Mouse (Mus musculus) midbrain, embryonic 13.5 days (tissue): ENCODE results near the gene Mnt. TPM values are rescaled to one million over a fixed set of nuclear protein-coding genes. Genes with fewer than 3 reads are reported as not detected.

ENCODE experiments used
- ATAC-seq: fragments of 200-750 bp; cut with Nextera tagmentation; 2 replicates; pipeline ENCODE4 v1.8.0; 2017; ENCODE audit warnings: mild to moderate bottlenecking, moderate TSS enrichment, moderate library complexity
- H3K27ac ChIP-seq: fragments of 300-500 bp; sonication (generic); 2 replicates; pipeline ENCODE4 v1.5.1; 2015; ENCODE audit warnings: inconsistent platforms, mild to moderate bottlenecking, moderate library complexity
- H3K27me3 ChIP-seq: fragments of 300-500 bp; sonication (generic); 2 replicates; pipeline ENCODE4 v1.6.1; 2015; ENCODE audit warnings: mild to moderate bottlenecking, inconsistent platforms
- H3K36me3 ChIP-seq: fragments of 300-500 bp; sonication (generic); 2 replicates; pipeline ENCODE4 v1.6.1; 2015; ENCODE audit warnings: mild to moderate bottlenecking, inconsistent platforms
- H3K4me1 ChIP-seq: fragments of 300-500 bp; sonication (generic); replicated peaks from 2 replicates; pipeline ENCODE4 v1.6.1; 2015; ENCODE audit warnings: inconsistent platforms
- H3K4me2 ChIP-seq: fragments of 300-500 bp; sonication (generic); replicated peaks from 2 replicates; pipeline ENCODE4 v1.6.1; 2015; ENCODE audit warnings: moderate library complexity, mild to moderate bottlenecking, inconsistent platforms
- H3K4me3 ChIP-seq: fragments of 300-500 bp; sonication (generic); replicated peaks from 2 replicates; pipeline ENCODE4 v1.5.1; 2015; ENCODE audit warnings: mild to moderate bottlenecking, inconsistent platforms
- H3K9ac ChIP-seq: fragments of 300-500 bp; sonication (generic); replicated peaks from 2 replicates; pipeline ENCODE4 v1.6.1; 2015; ENCODE audit warnings: mild to moderate bottlenecking, inconsistent platforms
- H3K9me3 ChIP-seq: fragments of 300-500 bp; sonication (generic); 2 replicates; pipeline ENCODE4 v1.6.1; 2016; ENCODE audit warnings: mild to moderate bottlenecking, inconsistent platforms
- WGBS: fragments of 180-500 bp; shearing (Covaris S2); methylation state at CpG from one replicate; pipeline ENCODE4 v1.1.7; 2015; 5-methylcytosine and 5-hydroxymethylcytosine counted together
- polyA plus RNA-seq: library from polyadenylated mRNA; unstranded; fragments of >200 nt; fragmentation: Nextera tagmentation; extraction: Ambion mirVana; gene quantifications from 2 replicates; pipeline ENCODE4 v1.2.1, GENCODE M21; 2015

Gene Mnt
- polyA plus RNA-seq, 1 experiment from 2014 or later, result 9.1 TPM

DNA sequence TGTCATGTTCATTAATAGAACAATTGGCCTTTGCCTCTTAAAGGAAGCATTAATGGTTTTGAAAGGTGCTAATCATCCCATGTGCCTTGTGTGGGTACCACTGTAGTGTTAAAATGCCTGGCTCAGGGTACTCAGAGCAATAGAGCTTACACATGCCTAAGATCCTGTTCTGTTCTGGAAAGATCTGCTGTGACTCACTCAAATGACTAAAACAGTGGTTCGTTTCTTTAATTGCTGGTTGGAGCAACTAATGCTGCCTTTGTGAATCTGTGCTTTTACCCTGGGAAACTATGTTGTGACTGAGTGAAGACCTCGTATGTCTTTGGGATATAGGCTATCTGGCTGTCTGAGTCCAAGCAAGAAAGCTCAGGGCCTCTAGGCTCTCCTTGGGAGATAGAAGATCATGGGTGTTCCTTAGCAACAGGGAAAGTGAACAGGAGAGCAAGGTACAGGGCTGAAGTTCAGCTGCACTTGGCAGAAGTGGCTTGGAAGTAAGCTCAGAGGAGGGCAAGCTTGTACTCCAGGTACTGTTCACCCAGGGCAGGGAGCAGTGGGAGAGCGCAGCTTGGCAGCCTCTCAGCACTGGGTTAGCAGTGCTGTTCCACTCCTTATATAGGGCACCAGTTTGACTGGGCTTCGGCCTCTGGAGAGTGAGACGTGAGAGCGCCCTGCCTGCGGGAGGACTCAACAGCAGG, 7.8 kb upstream of the Mnt start:
- Histone ChIP-seq H3K4me2 (no peak overlapping the region), H3K27me3 (no peaks in the 10 kb centered on the region), H3K9ac (no peak overlapping the region), H3K9me3 (no peaks in the 10 kb centered on the region), H3K36me3 (peaks cover 20% of the 10 kb centered on the region), H3K27ac (no peak overlapping the region), H3K4me1 (no peaks in the 10 kb centered on the region), H3K4me3 (no peak overlapping the region)
- WGBS, result 84% methylated on average over 7 of the region's 7 CpGs
- no peak for ATAC-seq

- no peaks in the 10 kb centered on the region for H3K9me3 ChIP-seq
- no peak overlapping the region for H3K9ac ChIP-seq
- H3K27me3 ChIP-seq, result no peaks in the 10 kb centered on the region
- no peak overlapping the region for H3K27ac ChIP-seq
- peaks cover 7% of the 10 kb centered on the region; the same call in 1 of the 2 replicates for H3K36me3 ChIP-seq
- ATAC-seq, result no peak
- no peak overlapping the region for H3K4me2 ChIP-seq
- WGBS, result 76% methylated on average over 7 of the region's 7 CpGs
- no peak overlapping the region for H3K4me3 ChIP-seq
- H3K4me1 ChIP-seq, result peaks cover 13% of the 10 kb centered on the region
Observed at GRCm38 (mm10) chr11:74826151-74826550, 4.6 kb upstream of the Mnt start.

GRCm38 (mm10) chr11:74826702-74827101, 4.0 kb upstream of the Mnt start:
- WGBS, result 95% methylated on average over 5 of the region's 5 CpGs
- Histone ChIP-seq H3K4me1 (peaks cover 13% of the 10 kb centered on the region), H3K36me3 (peaks cover 7% of the 10 kb centered on the region; the same call in 1 of the 2 replicates), H3K9me3 (no peaks in the 10 kb centered on the region), H3K4me2 (no peak overlapping the region), H3K27me3 (no peaks in the 10 kb centered on the region), H3K9ac (no peak overlapping the region), H3K4me3 (no peak overlapping the region), H3K27ac (no peak overlapping the region)
- no peak for ATAC-seq

GRCm38 (mm10) chr11:74827791-74828403, 2.8 kb upstream of the Mnt start:
- H3K4me3 ChIP-seq, result no peak overlapping the region
- no peak for ATAC-seq
- H3K4me1 ChIP-seq, result peaks cover 18% of the 10 kb centered on the region
- peaks cover 7% of the 10 kb centered on the region; the same call in 1 of the 2 replicates for H3K36me3 ChIP-seq
- 78% methylated on average over 7 of the region's 7 CpGs for WGBS
- H3K4me2 ChIP-seq, result no peak overlapping the region
- no peak overlapping the region for H3K27ac ChIP-seq
- no peaks in the 10 kb centered on the region for H3K9me3 ChIP-seq
- H3K27me3 ChIP-seq, result no peaks in the 10 kb centered on the region
- no peak overlapping the region for H3K9ac ChIP-seq

- H3K27ac ChIP-seq, result no peak overlapping the region
- H3K27me3 ChIP-seq, result no peaks in the 10 kb centered on the region
- ATAC-seq, result no peak
- 25% methylated on average over 2 of the region's 2 CpGs for WGBS
- H3K4me1 ChIP-seq, result peaks cover 24% of the 10 kb centered on the region
- no peaks in the 10 kb centered on the region for H3K9me3 ChIP-seq
- no peak overlapping the region for H3K4me3 ChIP-seq
- H3K9ac ChIP-seq, result no peak overlapping the region
- H3K36me3 ChIP-seq, result peaks cover 7% of the 10 kb centered on the region; the same call in 1 of the 2 replicates
- H3K4me2 ChIP-seq, result peak overlapping the region; percentile 88; the same call in 1 of the 2 replicates
Observed at GRCm38 (mm10) chr11:74828404-74828931, 2.3 kb upstream of the Mnt start.

GRCm38 (mm10) chr11:74828965-74829550, 1.7 kb upstream of the Mnt start:
- ATAC-seq, result no peak
- Histone ChIP-seq H3K27ac (peak overlapping the region; percentile 95; the same call in 1 of the 2 replicates), H3K9me3 (no peaks in the 10 kb centered on the region), H3K4me3 (peak overlapping the region; percentile 97), H3K4me1 (peaks cover 30% of the 10 kb centered on the region), H3K36me3 (peaks cover 7% of the 10 kb centered on the region; the same call in 1 of the 2 replicates), H3K27me3 (no peaks in the 10 kb centered on the region), H3K9ac (peak overlapping the region; percentile 54), H3K4me2 (peak overlapping the region; percentile 88)
- 15% methylated on average over 11 of the region's 11 CpGs for WGBS

- Histone ChIP-seq H3K4me2 (peak overlapping the region; percentile 88), H3K4me1 (peaks cover 37% of the 10 kb centered on the region), H3K4me3 (peak overlapping the region; percentile 97), H3K27ac (peak overlapping the region; percentile 95), H3K36me3 (peaks cover 3% of the 10 kb centered on the region; the same call in 1 of the 2 replicates), H3K9ac (peak overlapping the region; percentile 54), H3K9me3 (no peaks in the 10 kb centered on the region), H3K27me3 (no peaks in the 10 kb centered on the region)
- WGBS, result under 1% methylated on average over 20 of the region's 20 CpGs
- ATAC-seq, result peak; percentile 55
Observed at GRCm38 (mm10) chr11:74829812-74830211, 908 bp upstream of the Mnt start.

GRCm38 (mm10) chr11:74831191-74831605, 478 bp downstream of the Mnt start:
- peaks cover 48% of the 10 kb centered on the region for H3K4me1 ChIP-seq
- H3K27ac ChIP-seq, result peak overlapping the region; percentile 95
- WGBS, result under 1% methylated on average over 35 of the region's 35 CpGs
- peak overlapping the region; percentile 88 for H3K4me2 ChIP-seq
- H3K36me3 ChIP-seq, result no peaks in the 10 kb centered on the region; the same call in 1 of the 2 replicates
- ATAC-seq, result peak; percentile 2; the same call in 1 of the 2 replicates
- peak overlapping the region; percentile 97 for H3K4me3 ChIP-seq
- H3K27me3 ChIP-seq, result no peaks in the 10 kb centered on the region
- H3K9ac ChIP-seq, result peak overlapping the region; percentile 95
- no peaks in the 10 kb centered on the region for H3K9me3 ChIP-seq

DNA sequence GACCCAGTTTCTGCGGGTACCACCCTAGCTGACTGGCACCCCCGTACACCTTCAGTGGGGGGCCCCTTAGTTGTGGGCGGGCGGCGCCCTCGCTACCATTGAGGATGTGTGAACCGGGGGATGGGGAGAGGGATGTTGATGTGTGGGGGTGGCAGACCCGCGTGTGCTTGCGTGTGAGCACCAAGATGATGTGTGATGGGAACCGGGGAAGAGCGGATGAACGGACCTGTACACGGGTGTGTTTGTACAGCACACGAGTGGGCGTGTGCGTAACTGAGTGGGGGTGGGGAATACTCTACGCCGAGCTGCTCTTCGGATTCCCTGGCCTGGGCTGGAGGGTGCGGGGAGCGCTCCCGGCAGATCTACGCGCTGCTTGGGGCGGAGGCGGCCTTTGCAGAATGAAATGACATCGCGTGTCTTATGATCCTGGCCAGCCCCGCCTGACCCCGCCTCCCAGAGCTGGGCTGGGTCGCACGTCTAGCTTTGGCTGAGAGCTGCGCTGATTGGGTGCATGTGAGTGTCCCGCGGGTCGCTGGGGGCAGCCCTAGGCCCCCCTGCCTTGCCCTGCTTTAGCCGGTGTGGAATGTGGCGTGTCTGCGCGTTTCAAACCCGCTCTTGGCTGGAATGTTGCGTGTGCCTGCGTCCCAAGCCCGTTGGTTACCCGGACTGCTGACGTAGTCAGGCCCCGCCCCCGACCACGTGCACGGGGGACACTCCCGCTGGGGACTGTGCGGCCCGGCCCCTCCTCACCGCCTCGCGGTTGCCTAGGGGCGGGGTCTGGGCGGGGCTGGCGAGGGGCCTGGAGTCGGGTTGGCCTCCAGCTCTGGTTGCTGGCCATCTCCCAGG, 1.1 kb downstream of the Mnt start:
- H3K27me3 ChIP-seq, result 0 out of 2 replicates have a peak, but pooled peaks cover 3% of the 10 kb centered on the region
- peak overlapping the region; percentile 95 for H3K9ac ChIP-seq
- 0 out of 2 replicates have a peak, but pooled peaks cover 4% of the 10 kb centered on the region for H3K36me3 ChIP-seq
- no peaks in the 10 kb centered on the region for H3K9me3 ChIP-seq
- peak overlapping the region; percentile 95 for H3K27ac ChIP-seq
- peak; percentile 80 for ATAC-seq
- under 1% methylated on average over 60 of the region's 61 CpGs for WGBS
- peaks cover 54% of the 10 kb centered on the region for H3K4me1 ChIP-seq
- peak overlapping the region; percentile 88 for H3K4me2 ChIP-seq
- peak overlapping the region; percentile 97 for H3K4me3 ChIP-seq

DNA sequence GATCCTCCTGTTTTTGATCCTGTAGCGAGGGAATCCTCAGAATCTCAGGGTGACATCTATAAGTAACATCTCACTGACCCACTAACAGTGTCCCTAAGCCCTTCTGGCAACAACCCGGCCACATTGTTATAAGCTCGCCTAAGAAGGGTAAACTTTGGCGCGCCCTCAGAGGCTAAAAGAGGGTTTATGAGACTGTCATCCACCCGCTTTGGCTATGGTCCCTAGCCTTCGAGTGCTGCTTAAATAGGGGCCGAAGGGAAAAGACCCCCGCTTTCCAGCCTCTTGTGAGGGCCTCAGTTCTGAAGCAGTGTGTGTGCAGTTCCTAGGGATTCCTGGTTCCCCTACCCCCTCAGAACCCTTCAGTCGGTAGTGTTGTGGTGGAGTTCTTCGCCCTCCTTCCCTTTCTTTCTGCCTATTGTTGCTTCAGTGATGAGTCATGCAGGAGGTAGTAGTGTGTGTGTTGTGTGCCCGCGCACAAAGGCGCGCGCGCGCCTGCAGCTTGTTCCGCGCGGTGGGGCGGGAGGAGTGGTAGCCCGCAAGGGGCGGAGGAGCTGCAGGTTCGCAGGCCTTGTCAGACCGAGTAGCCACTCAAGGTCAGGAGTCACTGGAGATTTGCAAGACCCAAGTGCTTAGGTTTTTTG, 1.9 kb downstream of the Mnt start:
- peak overlapping the region; percentile 88 for H3K4me2 ChIP-seq
- no peak for ATAC-seq
- peak overlapping the region; percentile 95 for H3K9ac ChIP-seq
- H3K27ac ChIP-seq, result peak overlapping the region; percentile 95
- 0 out of 2 replicates have a peak, but pooled peaks cover 3% of the 10 kb centered on the region for H3K27me3 ChIP-seq
- H3K4me1 ChIP-seq, result peaks cover 62% of the 10 kb centered on the region
- H3K36me3 ChIP-seq, result peaks cover 10% of the 10 kb centered on the region; the same call in 1 of the 2 replicates
- no peaks in the 10 kb centered on the region for H3K9me3 ChIP-seq
- under 1% methylated on average over 26 of the region's 26 CpGs for WGBS
- peak overlapping the region; percentile 97 for H3K4me3 ChIP-seq
